Mouse (Mus musculus) liver, adult 2 months (tissue): ENCODE measurements around the gene Dgkq. TPM values are rescaled to one million over a fixed set of nuclear protein-coding genes. Genes with fewer than 3 reads are reported as not detected.

Source experiments
- DNase-seq: peaks from one replicate; pipeline ENCODE4 v3.0.0-alpha.2; 2011; ENCODE audit warnings: low read depth, low spot score; ENCODE audit errors: extremely low read depth
- H3K27ac ChIP-seq: fragments of 200-500 bp; replicated peaks from 2 replicates; pipeline ENCODE4 v1.5.1; 2012; ENCODE audit warnings: low read depth, mild to moderate bottlenecking, control low read depth, inconsistent platforms, low read length; ENCODE audit not compliant: insufficient read depth
- H3K27me3 ChIP-seq: fragments of 200-500 bp; 2 replicates; pipeline ENCODE4 v1.6.1; 2012; ENCODE audit warnings: mild to moderate bottlenecking, moderate library complexity, low read length, inconsistent platforms; ENCODE audit not compliant: control insufficient read depth, insufficient read depth
- H3K36me3 ChIP-seq: fragments of 200-500 bp; 2 replicates; pipeline ENCODE4 v1.6.1; 2012; ENCODE audit warnings: low read length, inconsistent platforms; ENCODE audit not compliant: control insufficient read depth, insufficient read depth
- H3K4me1 ChIP-seq: fragments of 200-500 bp; 2 replicates; pipeline ENCODE4 v1.6.1; 2011; ENCODE audit warnings: low read length; ENCODE audit not compliant: control insufficient read depth, insufficient read depth
- H3K4me3 ChIP-seq: fragments of 200-500 bp; 2 replicates; pipeline ENCODE4 v1.5.1; 2011; ENCODE audit warnings: low read depth, mild to moderate bottlenecking, control low read depth, low read length, moderate library complexity; ENCODE audit not compliant: insufficient read depth
- H3K79me2 ChIP-seq: fragments of 200-500 bp; 2 replicates; pipeline ENCODE4 v1.6.1; 2012; ENCODE audit warnings: inconsistent platforms, mild to moderate bottlenecking, low read length, moderate library complexity; ENCODE audit not compliant: control insufficient read depth, insufficient read depth
- H3K9ac ChIP-seq: fragments of 200-500 bp; 2 replicates; pipeline ENCODE4 v1.6.1; 2012; ENCODE audit warnings: low read depth, mild to moderate bottlenecking, control low read depth, inconsistent platforms, low read length
- CTCF ChIP-seq: fragments of 200-500 bp; IDR thresholded peaks from 2 replicates; pipeline ENCODE4 v1.5.1; 2011; ENCODE audit warnings: low read depth, low read length, control low read depth
- POLR2A ChIP-seq: fragments of 200-500 bp; IDR thresholded peaks from 2 replicates; pipeline ENCODE4 v1.6.1; 2011; ENCODE audit warnings: low read length, control low read depth; ENCODE audit not compliant: insufficient read depth; ENCODE audit errors: extremely low read depth
- whole genome bisulfite sequencing: fragments of 180-500 bp; shearing (Covaris S2); methylation state at CpG from one replicate; pipeline ENCODE4 v1.1.7; 2018; 5-methylcytosine and 5-hydroxymethylcytosine counted together
- polyA plus RNA-seq: library from polyadenylated mRNA; depleted of rRNA; stranded (reverse); fragments of >200 nt; gene quantifications from 2 replicates; pipeline ENCODE4 v1.2.3, GENCODE M21; 2012
- total RNA-seq: library from RNA; depleted of rRNA; stranded (reverse); fragments of >200 nt; gene quantifications from 2 replicates; pipeline ENCODE4 v1.2.3, GENCODE M21; 2014

Dgkq gene
- total and polyA plus RNA-seq, 2 experiments = 16.3 to 28.2 TPM

DNA sequence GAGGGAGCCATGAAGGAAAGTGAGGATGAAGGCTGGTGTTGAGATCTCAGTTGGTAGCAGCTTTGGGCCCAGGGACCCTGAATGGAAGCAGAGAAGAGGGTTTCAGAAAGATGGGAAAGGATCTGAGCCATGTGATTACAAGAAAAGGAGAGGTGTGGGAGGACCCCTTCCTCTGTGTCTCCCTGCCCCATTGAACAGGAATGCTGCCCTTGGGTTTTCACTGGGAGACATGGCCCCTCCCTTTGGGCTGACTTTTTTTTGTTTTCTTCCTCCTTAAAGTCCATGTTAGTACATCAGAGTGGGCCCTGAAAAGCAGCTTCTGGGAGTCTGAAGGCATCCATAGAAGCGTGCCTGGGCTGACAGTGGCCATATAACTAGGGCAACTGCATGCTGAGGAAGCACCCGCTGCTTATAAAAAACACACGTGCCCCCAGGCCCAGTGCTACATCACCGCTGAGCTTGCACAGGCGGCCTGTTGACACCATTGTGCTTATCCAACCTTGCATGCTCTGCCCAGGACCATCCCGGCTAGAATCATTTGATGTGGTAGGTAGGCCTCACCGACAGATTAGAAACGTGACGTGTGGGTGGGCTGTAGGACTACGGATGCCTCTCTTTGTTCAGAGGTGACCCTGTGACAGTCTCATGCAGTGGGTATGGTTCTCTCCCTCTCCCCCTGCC is 32.0 kb upstream of the Dgkq start:
- Histone ChIP-seq H3K27me3 (no peaks in the 10 kb centered on the region), H3K27ac (no peak overlapping the region), H3K4me3 (no peak overlapping the region), H3K79me2 (peaks cover 5% of the 10 kb centered on the region; the same call in 1 of the 2 replicates), H3K4me1 (peaks cover under 1% of the 10 kb centered on the region; the same call in 1 of the 2 replicates), H3K9ac (no peak overlapping the region), H3K36me3 (peaks cover 4% of the 10 kb centered on the region; the same call in 1 of the 2 replicates)
- WGBS = 92% methylated on average over 10 of the region's 10 CpGs
- no peak for DNase-seq
- TF ChIP-seq CTCF (no peak), POLR2A (no peak)

DNA sequence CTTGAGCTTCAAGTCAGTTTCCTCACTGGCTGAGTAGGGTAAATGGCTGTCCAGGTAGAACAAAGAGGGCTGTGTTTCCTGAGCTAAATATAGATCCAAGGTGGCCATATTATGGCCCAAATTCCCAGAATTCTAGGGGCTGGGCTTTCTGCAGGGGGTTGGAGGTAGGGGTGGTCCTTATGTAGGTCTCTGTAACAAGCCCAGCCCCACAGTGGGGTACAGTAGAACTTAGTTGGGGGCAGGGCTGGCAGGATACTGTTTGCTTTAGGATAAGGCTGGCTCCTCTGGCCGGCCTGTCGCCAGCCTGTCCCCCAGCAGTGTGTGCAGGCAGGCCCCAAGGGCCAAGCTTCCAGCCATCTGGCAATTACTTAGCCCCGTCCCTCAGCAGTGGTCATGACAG is 30.9 kb upstream of the Dgkq start:
- no peak overlapping the region for H3K4me3 ChIP-seq
- TF ChIP-seq CTCF = no peak
- no peak for TF ChIP-seq POLR2A
- peaks cover 9% of the 10 kb centered on the region; the same call in 1 of the 2 replicates for H3K79me2 ChIP-seq
- peaks cover 7% of the 10 kb centered on the region for H3K4me1 ChIP-seq
- no peak for DNase-seq
- H3K36me3 ChIP-seq = peaks cover under 1% of the 10 kb centered on the region; the same call in 1 of the 2 replicates
- 39% methylated on average over 3 of the region's 3 CpGs for WGBS
- no peaks in the 10 kb centered on the region for H3K27me3 ChIP-seq
- no peak overlapping the region for H3K9ac ChIP-seq
- no peak overlapping the region for H3K27ac ChIP-seq

DNA sequence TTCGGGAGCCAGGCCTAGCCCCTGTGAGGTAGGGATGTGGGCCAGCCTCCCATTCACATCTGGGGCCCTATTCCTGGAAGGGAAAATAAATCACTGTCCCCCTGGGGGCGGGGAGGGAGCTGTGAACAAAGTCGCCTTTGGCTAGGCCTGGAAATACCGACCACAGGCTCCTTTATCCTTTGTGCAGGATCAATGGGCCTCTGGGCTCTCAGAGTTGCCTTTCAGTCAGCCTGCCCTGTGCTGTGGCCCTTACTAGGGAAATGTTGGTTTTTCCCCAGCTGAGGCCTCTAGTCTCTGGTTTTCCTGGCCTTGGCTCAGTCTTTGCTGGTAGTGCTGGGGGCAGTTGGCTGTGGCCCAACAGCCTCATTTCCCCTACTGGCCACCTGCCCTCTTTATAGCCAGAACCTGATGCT is 27.9 kb upstream of the Dgkq start:
- no peak overlapping the region for H3K27ac ChIP-seq
- H3K9ac ChIP-seq = no peak overlapping the region
- no peak for DNase-seq
- WGBS = 84% methylated on average over 4 of the region's 4 CpGs
- H3K4me3 ChIP-seq = no peak overlapping the region
- H3K36me3 ChIP-seq = no peaks in the 10 kb centered on the region
- H3K79me2 ChIP-seq = peaks cover 9% of the 10 kb centered on the region; the same call in 1 of the 2 replicates
- H3K27me3 ChIP-seq = no peaks in the 10 kb centered on the region
- H3K4me1 ChIP-seq = peaks cover 16% of the 10 kb centered on the region
- no peak for TF ChIP-seq POLR2A
- TF ChIP-seq CTCF = no peak

DNA sequence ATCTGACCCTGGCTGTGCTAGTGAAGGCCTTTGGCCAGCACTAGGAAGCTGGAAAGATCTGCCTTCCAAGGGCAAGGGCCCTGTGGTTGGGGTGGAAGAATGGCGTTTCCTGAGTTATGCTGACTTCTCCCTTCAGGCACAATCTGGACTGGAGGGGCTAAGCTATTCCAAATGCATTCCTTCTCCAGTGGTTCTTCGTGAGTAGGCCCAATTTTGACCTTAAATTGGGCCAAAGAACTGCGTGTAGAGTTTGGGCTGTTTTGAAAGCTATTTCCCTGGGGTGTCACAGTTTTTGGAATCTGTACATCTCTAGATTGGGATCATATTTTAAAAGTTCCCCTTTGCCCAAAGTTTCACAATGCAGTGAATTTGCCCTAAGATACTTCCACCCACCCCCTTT is 27.1 kb upstream of the Dgkq start:
- no peak overlapping the region for H3K4me3 ChIP-seq
- WGBS = 78% methylated on average over 3 of the region's 3 CpGs
- H3K4me1 ChIP-seq = peaks cover 19% of the 10 kb centered on the region
- TF ChIP-seq POLR2A (no peak), CTCF (no peak)
- H3K79me2 ChIP-seq = peaks cover 9% of the 10 kb centered on the region; the same call in 1 of the 2 replicates
- H3K9ac ChIP-seq = no peak overlapping the region
- no peak for DNase-seq
- no peak overlapping the region for H3K27ac ChIP-seq
- no peaks in the 10 kb centered on the region for H3K36me3 ChIP-seq
- no peaks in the 10 kb centered on the region for H3K27me3 ChIP-seq

DNA sequence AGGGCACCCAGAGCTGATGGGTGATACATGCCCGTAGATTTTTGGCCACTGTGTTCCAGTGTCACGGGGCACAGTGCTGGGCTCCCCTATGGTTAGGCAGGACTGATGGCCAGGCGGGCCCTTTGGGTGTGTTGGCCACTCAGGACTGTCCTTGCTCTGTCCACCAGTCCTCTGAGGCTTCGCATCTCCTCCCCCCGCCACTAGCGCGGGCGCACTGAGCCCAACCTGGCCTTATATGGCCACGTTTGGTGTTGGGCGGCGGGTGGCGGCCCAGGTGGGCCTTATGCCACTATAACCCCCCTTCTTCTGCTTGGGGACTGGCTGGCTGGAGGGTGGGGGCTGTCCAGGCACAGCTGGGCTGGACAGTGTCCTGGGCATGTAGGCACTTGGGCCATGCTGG is 26.4 kb upstream of the Dgkq start:
- no peaks in the 10 kb centered on the region for H3K36me3 ChIP-seq
- H3K4me3 ChIP-seq = no peak overlapping the region
- no peaks in the 10 kb centered on the region for H3K27me3 ChIP-seq
- no peak for TF ChIP-seq POLR2A
- no peak for TF ChIP-seq CTCF
- H3K4me1 ChIP-seq = peaks cover 19% of the 10 kb centered on the region
- no peak overlapping the region for H3K9ac ChIP-seq
- 98% methylated on average over 12 of the region's 12 CpGs for WGBS
- peaks cover 9% of the 10 kb centered on the region; the same call in 1 of the 2 replicates for H3K79me2 ChIP-seq
- H3K27ac ChIP-seq = no peak overlapping the region
- no peak for DNase-seq

DNA sequence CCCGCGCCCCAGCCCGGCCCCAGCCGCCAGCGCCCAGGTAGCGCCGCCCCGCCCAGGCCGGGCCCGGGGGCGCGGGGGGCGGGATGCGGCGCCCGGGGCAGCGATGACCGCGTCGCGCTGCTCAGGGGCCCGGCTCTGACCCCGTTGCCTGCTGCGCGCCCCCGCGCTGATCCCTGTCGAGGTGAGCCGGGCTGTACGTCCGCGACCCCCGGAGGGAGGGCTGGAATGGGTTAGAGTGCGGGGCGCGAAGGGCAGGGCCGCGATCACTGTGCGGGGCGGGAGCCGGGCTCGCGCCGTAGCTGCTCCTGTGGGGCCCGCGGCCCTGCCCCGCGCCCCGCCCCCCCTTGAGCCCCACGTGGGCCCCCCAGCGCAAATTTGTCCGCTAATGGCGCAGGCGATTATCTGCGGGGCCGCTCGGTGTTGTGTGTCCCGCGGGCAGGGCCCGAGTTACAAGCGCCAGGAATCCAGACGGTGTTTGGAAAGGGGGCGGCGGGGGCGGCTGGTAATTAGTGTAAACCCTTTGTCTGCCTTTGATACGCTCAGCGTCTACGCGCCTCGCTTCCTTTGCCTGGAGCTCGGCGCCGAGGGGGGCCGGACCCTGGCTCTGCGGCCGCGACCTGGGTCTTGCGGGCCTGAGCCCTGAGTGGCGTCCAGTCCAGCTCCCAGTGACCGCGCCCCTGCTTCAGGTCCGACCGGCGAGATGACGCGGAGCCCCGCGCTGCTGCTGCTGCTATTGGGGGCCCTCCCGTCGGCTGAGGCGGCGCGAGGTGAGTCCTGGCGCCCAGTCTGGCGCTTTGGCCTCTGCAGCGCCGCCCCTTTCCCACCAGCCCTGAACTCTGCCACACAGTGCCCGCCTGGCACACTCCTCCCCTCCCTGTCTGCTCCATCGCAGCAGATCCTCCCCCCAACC is 25.1 kb upstream of the Dgkq start:
- Histone ChIP-seq H3K36me3 (no peaks in the 10 kb centered on the region), H3K79me2 (peaks cover 9% of the 10 kb centered on the region; the same call in 1 of the 2 replicates), H3K27me3 (no peaks in the 10 kb centered on the region), H3K4me3 (peak overlapping the region; percentile 92), H3K9ac (peak overlapping the region; percentile 96), H3K4me1 (peaks cover 19% of the 10 kb centered on the region), H3K27ac (peak overlapping the region; percentile 68)
- TF ChIP-seq POLR2A (0 out of 2 replicates have a peak, but pooled peaks have one; percentile 31), CTCF (no peak)
- WGBS = under 1% methylated on average over 97 of the region's 99 CpGs
- peak; percentile 69 for DNase-seq
